Mouse (Mus musculus) lung, postnatal 25 days (tissue): ENCODE data around the gene Hnrnpu.
"Not testable (repeated sequence)": the region's sequence is repeated elsewhere in the genome, so short reads cannot be mapped to it uniquely, and the experiment has no call there.

Experiments
- DNase-seq: peaks from one replicate; pipeline ENCODE4 v3.0.0; 2022; ENCODE audit warnings: low spot score

Gene Hnrnpu

GRCm38 (mm10) chr1:178337551-178338317, at the start of gene Hnrnpu:
Gene Hnrnpu, minus strand, starts transcription at chr1:178337797.
- peak; percentile 95 for DNase-seq

GRCm38 (mm10) chr1:178382165-178382564, 44.6 kb upstream of the Hnrnpu start:
- no peak for DNase-seq

- no peak for DNase-seq
Measured at GRCm38 (mm10) chr1:178379224-178379623, 41.6 kb upstream of the Hnrnpu start.

- DNase-seq, result no peak
Measured at GRCm38 (mm10) chr1:178378115-178378514, 40.5 kb upstream of the Hnrnpu start.

GRCm38 (mm10) chr1:178376907-178377306, 39.3 kb upstream of the Hnrnpu start:
- no peak for DNase-seq

- no peak for DNase-seq
Measured at GRCm38 (mm10) chr1:178376061-178376460, 38.5 kb upstream of the Hnrnpu start.

- DNase-seq, result no peak
Measured at GRCm38 (mm10) chr1:178375381-178375780, 37.8 kb upstream of the Hnrnpu start.

- no peak for DNase-seq
Measured at GRCm38 (mm10) chr1:178372681-178373080, 35.1 kb upstream of the Hnrnpu start.

- DNase-seq, result peak; percentile 43
Measured at GRCm38 (mm10) chr1:178369272-178369651, 31.7 kb upstream of the Hnrnpu start.

- peak; percentile 94 for DNase-seq
Measured at GRCm38 (mm10) chr1:178368548-178369271, 31.1 kb upstream of the Hnrnpu start.

GRCm38 (mm10) chr1:178368121-178368520, 30.5 kb upstream of the Hnrnpu start:
- DNase-seq, result no peak

GRCm38 (mm10) chr1:178365171-178365570, 27.6 kb upstream of the Hnrnpu start:
- no peak for DNase-seq

- no peak for DNase-seq
Measured at GRCm38 (mm10) chr1:178360702-178361101, 23.1 kb upstream of the Hnrnpu start.

GRCm38 (mm10) chr1:178360264-178360663, 22.7 kb upstream of the Hnrnpu start:
- DNase-seq, result no peak

GRCm38 (mm10) chr1:178357776-178358710, 20.4 kb upstream of the Hnrnpu start:
- no peak for DNase-seq

GRCm38 (mm10) chr1:178354576-178354975, 17.0 kb upstream of the Hnrnpu start:
- no peak for DNase-seq

- no peak for DNase-seq
Measured at GRCm38 (mm10) chr1:178351643-178352042, 14.0 kb upstream of the Hnrnpu start.

GRCm38 (mm10) chr1:178350792-178351191, 13.2 kb upstream of the Hnrnpu start:
- no peak for DNase-seq

GRCm38 (mm10) chr1:178344071-178344805, 6.6 kb upstream of the Hnrnpu start:
- not testable (repeated sequence) for DNase-seq

- no peak for DNase-seq
Measured at GRCm38 (mm10) chr1:178342612-178343011, 5.0 kb upstream of the Hnrnpu start.

GRCm38 (mm10) chr1:178342063-178342462, 4.5 kb upstream of the Hnrnpu start:
- DNase-seq, result no peak

GRCm38 (mm10) chr1:178341435-178341834, 3.8 kb upstream of the Hnrnpu start:
- DNase-seq, result no peak
